Mouse (Mus musculus) heart, embryonic 16.5 days (tissue): ENCODE data around the gene Otud7b. TPM values are rescaled to one million over a fixed set of nuclear protein-coding genes. Genes with fewer than 3 reads are reported as not detected.

Source experiments
- ATAC-seq: fragments of 200-750 bp; cut with Nextera tagmentation; replicated peaks from 2 replicates; pipeline ENCODE4 v1.8.0; 2017; ENCODE audit warnings: moderate number of reproducible peaks; ENCODE audit not compliant: insufficient read depth, low FRiP score; ENCODE audit errors: extremely low read depth
- H3K27ac ChIP-seq: fragments of 300-500 bp; sonication (generic); 2 replicates; pipeline ENCODE4 v1.5.1; 2014; ENCODE audit warnings: mild to moderate bottlenecking, low read length, control low read depth, moderate library complexity
- H3K27me3 ChIP-seq: fragments of 300-500 bp; sonication (generic); 2 replicates; pipeline ENCODE4 v1.6.1; 2014; ENCODE audit warnings: low read length, mixed read lengths; ENCODE audit not compliant: control insufficient read depth, insufficient read depth
- H3K36me3 ChIP-seq: fragments of 300-500 bp; sonication (generic); 2 replicates; pipeline ENCODE4 v1.6.1; 2014; ENCODE audit not compliant: control insufficient read depth, insufficient read depth
- H3K4me1 ChIP-seq: fragments of 300-500 bp; sonication (generic); 2 replicates; pipeline ENCODE4 v1.6.1; 2014; ENCODE audit warnings: low read length, mixed read lengths; ENCODE audit not compliant: control insufficient read depth, insufficient read depth
- H3K4me2 ChIP-seq: fragments of 300-500 bp; sonication (generic); 2 replicates; pipeline ENCODE4 v1.6.1; 2014; ENCODE audit warnings: low read depth, mild to moderate bottlenecking, control low read depth, low read length
- H3K4me3 ChIP-seq: fragments of 300-500 bp; sonication (generic); 2 replicates; pipeline ENCODE4 v1.5.1; 2014; ENCODE audit warnings: mild to moderate bottlenecking, control low read depth, low read length
- H3K9ac ChIP-seq: fragments of 300-500 bp; sonication (generic); 2 replicates; pipeline ENCODE4 v1.6.1; 2014; ENCODE audit warnings: low read length, control low read depth
- H3K9me3 ChIP-seq: fragments of 300-500 bp; sonication (generic); replicated peaks from 2 replicates; pipeline ENCODE4 v1.6.1; 2016; ENCODE audit warnings: low read length; ENCODE audit not compliant: control insufficient read depth
- WGBS: fragments of 180-500 bp; shearing (Covaris S2); extraction: QIAGEN DNeasy Blood & Tissue Kit; methylation state at CpG from one replicate; pipeline ENCODE4 v1.1.7; 2014; 5-methylcytosine and 5-hydroxymethylcytosine counted together
- polyA plus RNA-seq: library from polyadenylated mRNA; unstranded; fragments of >200 nt; fragmentation: Nextera tagmentation; extraction: Ambion mirVana; gene quantifications from 2 replicates; pipeline ENCODE4 v1.2.1, GENCODE M21; 2015

Gene Otud7b
- polyA plus RNA-seq, 1 experiment from 2014 or later = 18.6 TPM

GRCm38 (mm10) chr3:96178427-96178826, 74.1 kb downstream of the Otud7b start:
- H3K4me1 ChIP-seq = peaks cover 17% of the 10 kb centered on the region
- H3K27me3 ChIP-seq = no peaks in the 10 kb centered on the region
- no peak overlapping the region for H3K27ac ChIP-seq
- H3K9me3 ChIP-seq = no peaks in the 10 kb centered on the region
- H3K36me3 ChIP-seq = peaks cover 39% of the 10 kb centered on the region
- no peak overlapping the region for H3K9ac ChIP-seq
- H3K4me2 ChIP-seq = no peak overlapping the region
- WGBS = 92% methylated on average over 4 of the region's 4 CpGs
- no peak for ATAC-seq
- H3K4me3 ChIP-seq = no peak overlapping the region

GRCm38 (mm10) chr3:96178902-96179301, 74.6 kb downstream of the Otud7b start:
- peaks cover 17% of the 10 kb centered on the region for H3K4me1 ChIP-seq
- no peak overlapping the region for H3K27ac ChIP-seq
- 82% methylated on average over 2 of the region's 2 CpGs for WGBS
- no peak overlapping the region for H3K4me2 ChIP-seq
- no peak overlapping the region for H3K9ac ChIP-seq
- H3K36me3 ChIP-seq = peaks cover 38% of the 10 kb centered on the region
- no peak overlapping the region for H3K4me3 ChIP-seq
- no peaks in the 10 kb centered on the region for H3K27me3 ChIP-seq
- H3K9me3 ChIP-seq = no peaks in the 10 kb centered on the region
- ATAC-seq = no peak

GRCm38 (mm10) chr3:96179531-96179930, 75.2 kb downstream of the Otud7b start:
- Histone ChIP-seq H3K4me2 (no peak overlapping the region), H3K27me3 (no peaks in the 10 kb centered on the region), H3K4me1 (peaks cover 15% of the 10 kb centered on the region), H3K9me3 (no peaks in the 10 kb centered on the region), H3K36me3 (peaks cover 34% of the 10 kb centered on the region), H3K27ac (no peak overlapping the region), H3K9ac (no peak overlapping the region), H3K4me3 (no peak overlapping the region)
- WGBS = 44% methylated on average over 4 of the region's 4 CpGs
- ATAC-seq = no peak

GRCm38 (mm10) chr3:96180727-96181477, 76.6 kb downstream of the Otud7b start, which contains the start of gene Sv2a:
Sv2a (plus strand) TSS chr3:96181151.
- Histone ChIP-seq H3K27me3 (no peaks in the 10 kb centered on the region), H3K4me1 (peaks cover 12% of the 10 kb centered on the region), H3K4me2 (peak within 1 kb of the TSS; percentile 78), H3K9me3 (no peaks in the 10 kb centered on the region), H3K9ac (peak within 1 kb of the TSS; percentile 79), H3K36me3 (peaks cover 22% of the 10 kb centered on the region), H3K27ac (peak within 1 kb of the TSS; percentile 89), H3K4me3 (peak within 1 kb of the TSS; percentile 64)
- ATAC-seq = peak; percentile 31; the same call in 1 of the 2 replicates
- WGBS = under 1% methylated on average over 19 of the region's 23 CpGs

- peak; percentile 42 for ATAC-seq
- WGBS = 25% methylated on average over 12 of the region's 12 CpGs
Observed at GRCm38 (mm10) chr3:96181510-96182381, 77.4 kb downstream of the Otud7b start.

GRCm38 (mm10) chr3:96182382-96182776, 78.1 kb downstream of the Otud7b start:
- Histone ChIP-seq H3K4me1 (peaks cover 12% of the 10 kb centered on the region), H3K9me3 (no peaks in the 10 kb centered on the region), H3K36me3 (peaks cover 14% of the 10 kb centered on the region), H3K4me2 (peak overlapping the region; percentile 78), H3K27ac (peak overlapping the region; percentile 89), H3K27me3 (no peaks in the 10 kb centered on the region), H3K9ac (peak overlapping the region; percentile 79), H3K4me3 (peak overlapping the region; percentile 64)
- peak; percentile 59 for ATAC-seq
- WGBS = 11% methylated on average over 4 of the region's 4 CpGs

More at GRCm38 (mm10) chr3:96181510-96182381, 77.4 kb downstream of the Otud7b start:
- Histone ChIP-seq H3K9me3 (no peaks in the 10 kb centered on the region), H3K4me1 (peaks cover 12% of the 10 kb centered on the region), H3K4me2 (peak overlapping the region; percentile 78), H3K27me3 (no peaks in the 10 kb centered on the region), H3K36me3 (peaks cover 15% of the 10 kb centered on the region), H3K27ac (peak overlapping the region; percentile 89), H3K9ac (peak overlapping the region; percentile 79), H3K4me3 (peak overlapping the region; percentile 64)

GRCm38 (mm10) chr3:96192977-96193376, 88.7 kb downstream of the Otud7b start:
- H3K36me3 ChIP-seq = peaks cover 13% of the 10 kb centered on the region
- 62% methylated on average over 12 of the region's 12 CpGs for WGBS

GRCm38 (mm10) chr3:96194966-96195365, 90.6 kb downstream of the Otud7b start:
- 83% methylated on average over 10 of the region's 10 CpGs for whole genome bisulfite sequencing
- Histone ChIP-seq H3K36me3 (peaks cover 9% of the 10 kb centered on the region), H3K4me3 (no peak overlapping the region), H3K9ac (no peak overlapping the region), H3K9me3 (peaks cover 6% of the 10 kb centered on the region), H3K4me2 (no peak overlapping the region), H3K4me1 (peaks cover 11% of the 10 kb centered on the region), H3K27ac (no peak overlapping the region), H3K27me3 (no peaks in the 10 kb centered on the region)
- ATAC-seq = no peak

More at GRCm38 (mm10) chr3:96192977-96193376, 88.7 kb downstream of the Otud7b start:
- Histone ChIP-seq H3K4me2 (no peak overlapping the region), H3K9me3 (peaks cover 6% of the 10 kb centered on the region), H3K4me1 (peaks cover 9% of the 10 kb centered on the region), H3K27me3 (no peaks in the 10 kb centered on the region), H3K9ac (no peak overlapping the region), H3K27ac (no peak overlapping the region), H3K4me3 (no peak overlapping the region)
- ATAC-seq = no peak
